ENCODE assay signal across 17 mouse cellular contexts in the genomic region with DNA sequence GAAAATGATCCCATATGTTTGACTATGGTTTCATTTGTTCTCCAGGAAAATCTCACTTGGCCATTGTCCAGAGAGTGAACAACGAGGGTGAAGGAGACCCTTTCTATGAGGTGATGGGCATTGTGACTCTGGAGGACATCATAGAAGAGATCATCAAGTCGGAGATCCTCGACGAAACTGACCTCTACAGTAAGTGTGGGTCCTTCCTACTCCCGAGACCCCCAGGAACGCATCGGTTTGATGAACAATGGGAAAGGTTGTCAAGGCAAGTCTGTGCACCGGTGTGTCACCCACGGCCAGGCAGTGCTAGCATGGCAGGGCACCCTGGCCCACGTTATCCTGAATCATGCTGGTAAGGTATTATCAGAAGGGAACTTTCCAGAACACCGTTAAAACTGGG. TPM values are rescaled to one million over a fixed set of nuclear protein-coding genes. Genes with fewer than 3 reads are reported as not detected.
"Had no signal": no experiment of that assay in that cellular context is flagged by ENCODE, and none has a peak within 500 bp of the region (broad histone marks: within the 10 kb centered on the region; RNA-seq: fewer than 3 reads in every experiment).

No protein-coding gene starts in this region.

- H3K27ac ChIP-seq: midbrain, embryonic 10.5 days; neural tube, embryonic 13.5 days; neural tube, embryonic 15.5 days had no signal

- H3K27me3 ChIP-seq: neural tube, embryonic 13.5 days; neural tube, embryonic 15.5 days had no signal

- H3K4me3 ChIP-seq: midbrain, embryonic 10.5 days; myocyte; neural tube, embryonic 13.5 days; neural tube, embryonic 15.5 days had no signal

- DNase-seq: lung, adult 18-20 months; lung, embryonic 14.5 days; lung, postnatal 10 days; lung, postnatal 4 days; midbrain, embryonic 14.5 days; retina, postnatal 1 day; right cerebral cortex, adult 18-20 months; right cerebral cortex, postnatal 25 days; right cerebral cortex, postnatal 4 days; spleen, adult 18-20 months; thymus, adult 18-20 months; thymus, postnatal 14 days; thymus, postnatal 36 days had no signal

- H3K4me1 ChIP-seq: neural tube, embryonic 13.5 days; neural tube, embryonic 15.5 days had no signal

RNA-seq across cellular contexts. Expression of a gene that starts 24.8 kb away (rescaled TPM):
- polyA plus RNA-seq: myocyte had no signal
